Mouse (Mus musculus) hindbrain, embryonic 10.5 days (tissue): ENCODE measurements around the gene Cdkl4. TPM values are rescaled to one million over a fixed set of nuclear protein-coding genes. Genes with fewer than 3 reads are reported as not detected.

Experiments
- DNase-seq: peaks from one replicate; pipeline ENCODE4 v3.0.0-alpha.2; 2017; ENCODE audit warnings: low spot score
- H3K27ac ChIP-seq: fragments of 300-500 bp; sonication (generic); 2 replicates; pipeline ENCODE4 v1.5.1; 2016; ENCODE audit warnings: mild to moderate bottlenecking, moderate library complexity
- H3K27me3 ChIP-seq: fragments of 300-500 bp; sonication (generic); 2 replicates; pipeline ENCODE4 v1.6.1; 2016; ENCODE audit warnings: mild to moderate bottlenecking; ENCODE audit not compliant: poor library complexity, insufficient read depth, severe bottlenecking
- H3K36me3 ChIP-seq: fragments of 300-500 bp; sonication (generic); 2 replicates; pipeline ENCODE4 v1.6.1; 2016; ENCODE audit warnings: mild to moderate bottlenecking, moderate library complexity
- H3K4me1 ChIP-seq: fragments of 300-500 bp; sonication (generic); replicated peaks from 2 replicates; pipeline ENCODE4 v1.6.1; 2016; ENCODE audit warnings: mild to moderate bottlenecking
- H3K4me3 ChIP-seq: fragments of 300-500 bp; sonication (generic); 2 replicates; pipeline ENCODE4 v1.5.1; 2016; ENCODE audit warnings: mild to moderate bottlenecking, moderate library complexity
- H3K9me3 ChIP-seq: fragments of 300-500 bp; sonication (generic); 2 replicates; pipeline ENCODE4 v1.6.1; 2016; ENCODE audit warnings: mild to moderate bottlenecking, moderate library complexity
- WGBS: fragments of 180-500 bp; shearing (Covaris S2); methylation state at CpG from one replicate; pipeline ENCODE4 v1.1.7; 2016; 5-methylcytosine and 5-hydroxymethylcytosine counted together
- polyA plus RNA-seq: library from polyadenylated mRNA; unstranded; fragments of >200 nt; fragmentation: Nextera tagmentation; extraction: Ambion mirVana; gene quantifications from 2 replicates; pipeline ENCODE4 v1.2.1, GENCODE M21; 2016

Cdkl4 gene
- polyA plus RNA-seq, 1 experiment from 2014 or later: 2.9 TPM

DNA sequence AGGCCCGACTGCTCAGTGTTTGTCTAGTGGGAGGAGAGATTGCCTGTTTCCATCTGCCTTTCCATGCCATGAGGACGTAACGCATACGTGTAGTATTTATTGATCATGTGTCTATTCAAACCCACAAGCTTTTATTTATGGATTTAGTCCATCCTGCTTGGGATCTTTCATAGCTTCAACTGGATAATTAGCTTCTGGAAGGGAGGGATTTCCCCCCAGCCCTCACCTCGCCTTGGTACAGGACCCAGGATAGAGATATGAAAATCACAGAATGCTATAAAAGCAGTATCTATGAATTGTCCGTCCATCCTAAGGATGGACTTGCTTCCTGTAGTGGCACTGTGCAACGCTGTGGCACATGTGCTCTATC lies 96.8 kb downstream of the Cdkl4 start:
- Histone ChIP-seq H3K9me3 (no peaks in the 10 kb centered on the region), H3K27ac (peak overlapping the region; percentile 98), H3K27me3 (no peaks in the 10 kb centered on the region), H3K36me3 (peaks cover 21% of the 10 kb centered on the region), H3K4me1 (peaks cover 45% of the 10 kb centered on the region), H3K4me3 (peak overlapping the region; percentile 98)
- 51% methylated on average over 7 of the region's 7 CpGs for WGBS
- peak; percentile 9 for DNase-seq

DNA sequence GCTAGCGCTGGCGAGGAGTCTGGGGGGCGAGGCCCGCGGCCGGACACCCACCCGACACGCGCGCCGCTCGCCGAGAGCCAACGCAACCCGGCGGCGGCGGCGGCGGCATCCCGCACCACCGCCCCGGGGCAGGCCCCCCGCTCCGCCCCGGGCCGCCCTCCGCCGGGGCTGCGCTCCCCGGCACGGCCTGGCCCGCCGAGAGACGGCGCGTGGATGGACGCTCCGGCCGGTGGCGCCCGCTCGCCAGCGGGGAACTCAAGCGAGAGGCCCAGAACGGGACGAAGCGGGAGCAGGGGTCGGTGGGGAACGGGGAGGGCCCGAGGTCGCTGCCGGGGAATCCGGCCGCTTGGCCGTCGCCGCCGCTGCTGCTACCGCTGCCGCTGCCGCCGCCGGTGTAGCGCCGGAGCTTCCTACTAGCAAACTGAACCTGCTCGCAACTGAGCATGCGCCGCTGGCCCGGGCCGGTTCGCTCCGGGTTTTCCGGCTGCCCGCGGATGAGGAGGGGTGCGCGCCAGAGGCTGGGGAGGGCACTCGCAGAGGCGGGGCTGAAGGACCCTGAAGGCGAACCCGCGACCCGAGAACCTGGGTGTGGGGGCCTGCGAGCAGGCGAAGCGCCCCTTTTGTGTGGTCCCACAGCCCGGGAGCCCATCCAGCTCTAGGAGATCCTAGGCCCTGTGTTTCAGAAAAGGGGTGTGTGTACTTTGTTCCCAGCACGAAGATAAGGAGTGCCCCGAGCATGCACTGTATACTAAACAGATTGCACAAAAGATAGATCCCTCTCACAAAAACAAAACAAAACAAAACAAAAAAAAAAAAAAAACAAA lies 97.4 kb downstream of the Cdkl4 start, which contains the start of gene Sos1:
Gene Sos1 (minus strand): TSS at position 423 of the 824 bp plus-strand sequence.
- H3K9me3 ChIP-seq: no peaks in the 10 kb centered on the region
- peak within 1 kb of the TSS; percentile 98 for H3K27ac ChIP-seq
- H3K4me3 ChIP-seq: peak within 1 kb of the TSS; percentile 98
- no peaks in the 10 kb centered on the region for H3K27me3 ChIP-seq
- under 1% methylated on average over 90 of the region's 90 CpGs for WGBS
- DNase-seq: peak; percentile 99
- peaks cover 45% of the 10 kb centered on the region for H3K4me1 ChIP-seq
- peaks cover 23% of the 10 kb centered on the region for H3K36me3 ChIP-seq

DNA sequence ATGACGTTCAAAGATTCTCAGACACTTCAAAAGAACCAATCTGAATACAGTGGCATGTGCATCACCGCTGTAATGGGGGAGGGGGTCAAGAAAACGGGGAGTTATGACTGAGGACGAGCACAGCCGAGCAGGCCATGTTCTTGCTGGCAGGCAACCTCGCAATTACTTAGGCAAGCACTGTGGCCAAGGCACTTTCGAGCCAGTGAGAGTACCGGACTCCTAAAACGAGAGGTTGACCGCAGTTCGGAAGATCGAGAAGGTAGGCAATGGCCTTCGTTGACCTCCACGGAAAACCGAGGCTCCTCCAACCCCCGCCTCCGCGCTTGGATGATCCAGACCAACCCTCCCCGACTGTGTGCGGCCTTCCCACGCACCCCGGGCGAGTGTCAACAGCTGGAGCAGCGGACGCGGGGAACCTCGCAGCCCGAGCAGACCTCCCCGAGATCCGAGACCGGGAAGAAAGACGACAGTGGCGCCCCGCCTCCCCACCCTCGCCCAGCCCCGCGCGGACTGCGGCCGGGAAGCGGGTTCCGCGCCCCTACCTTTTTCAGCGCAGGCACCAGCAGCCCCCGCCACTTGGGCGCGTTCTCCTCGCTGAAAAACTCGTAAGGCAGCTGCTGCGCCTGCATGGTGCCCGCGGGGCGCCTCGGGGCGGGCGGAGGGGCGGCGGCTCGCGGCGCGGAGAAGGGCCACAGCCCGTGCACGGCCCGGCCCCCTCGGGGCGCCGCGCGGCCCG lies 98.2 kb downstream of the Cdkl4 start:
- H3K9me3 ChIP-seq: no peaks in the 10 kb centered on the region
- peak overlapping the region; percentile 98 for H3K27ac ChIP-seq
- peak; percentile 68 for DNase-seq
- H3K36me3 ChIP-seq: peaks cover 24% of the 10 kb centered on the region
- peak overlapping the region; percentile 98 for H3K4me3 ChIP-seq
- H3K4me1 ChIP-seq: peaks cover 45% of the 10 kb centered on the region
- H3K27me3 ChIP-seq: no peaks in the 10 kb centered on the region
- WGBS: under 1% methylated on average over 71 of the region's 71 CpGs

DNA sequence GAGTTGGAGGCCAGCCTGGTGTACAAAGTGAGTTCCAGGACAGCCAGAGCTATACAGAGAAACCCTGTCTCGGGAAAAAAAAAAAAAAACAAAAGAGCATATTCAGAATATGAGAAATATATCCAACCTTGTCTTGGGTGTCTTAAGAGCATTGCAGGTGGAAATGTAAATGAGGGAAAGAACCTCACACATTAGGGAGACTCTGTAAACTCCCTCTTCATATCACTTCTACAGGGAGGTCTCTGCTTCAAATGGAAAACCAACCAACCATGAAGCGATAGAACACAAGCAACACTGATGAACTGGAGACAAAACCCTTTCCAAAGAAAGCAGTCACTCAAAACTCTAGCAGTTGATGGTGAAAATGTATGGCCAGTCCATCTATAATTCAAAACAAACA lies 99.9 kb downstream of the Cdkl4 start:
- no peaks in the 10 kb centered on the region for H3K9me3 ChIP-seq
- 84% methylated on average over 2 of the region's 2 CpGs for WGBS
- no peak for DNase-seq
- no peak overlapping the region for H3K27ac ChIP-seq
- no peaks in the 10 kb centered on the region for H3K27me3 ChIP-seq
- H3K36me3 ChIP-seq: peaks cover 24% of the 10 kb centered on the region
- H3K4me3 ChIP-seq: no peak overlapping the region
- peaks cover 38% of the 10 kb centered on the region for H3K4me1 ChIP-seq

DNA sequence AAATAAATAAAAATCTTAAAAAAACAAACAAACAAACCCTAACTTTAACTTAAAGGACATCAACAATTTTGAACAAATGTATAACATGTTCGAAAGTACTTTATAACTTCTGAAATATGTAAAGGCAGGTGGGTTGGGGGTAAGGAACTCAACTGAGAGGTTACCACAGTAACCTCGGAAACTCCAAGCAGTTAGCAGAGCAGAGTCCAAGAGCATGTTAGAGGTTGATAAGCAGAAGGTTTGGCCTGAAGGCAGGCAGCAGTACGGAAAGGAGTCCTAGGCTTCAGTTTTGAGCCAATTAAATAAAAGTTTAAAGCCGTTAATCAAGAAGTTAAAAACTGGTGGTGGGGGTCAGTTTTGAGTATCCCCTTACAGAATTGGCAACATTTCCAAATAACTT lies 101.1 kb downstream of the Cdkl4 start:
- WGBS: 93% methylated on average over 4 of the region's 4 CpGs
- DNase-seq: no peak
- H3K36me3 ChIP-seq: peaks cover 24% of the 10 kb centered on the region
- no peak overlapping the region for H3K4me3 ChIP-seq
- no peaks in the 10 kb centered on the region for H3K9me3 ChIP-seq
- peaks cover 34% of the 10 kb centered on the region for H3K4me1 ChIP-seq
- no peak overlapping the region for H3K27ac ChIP-seq
- H3K27me3 ChIP-seq: no peaks in the 10 kb centered on the region

Other genes starting within 250 kb of the Cdkl4 start
- 0.68 TPM in 1 of 2 replicates, not detected in the other for gene Gm10190, start 204.3 kb downstream of the Cdkl4 start, polyA plus RNA-seq
- gene Sos1, start 97.4 kb downstream of the Cdkl4 start, polyA plus RNA-seq: 3.3 and 4.3 TPM in 2 replicates
- gene Map4k3, start 150.7 kb upstream of the Cdkl4 start, polyA plus RNA-seq: 16.0 and 18.1 TPM in 2 replicates